Mouse (Mus musculus) liver, embryonic 14.5 days (tissue): Measurements from ENCODE around the gene St5.

Source experiments
- CTCF ChIP-seq: IDR thresholded peaks from 2 replicates; pipeline ENCODE4 v1.5.1; 2016; ENCODE audit warnings: antibody characterized with exemption, low read depth, control low read depth
- EP300 ChIP-seq: IDR thresholded peaks from 2 replicates; pipeline ENCODE4 v1.6.1; 2016; ENCODE audit warnings: antibody characterized with exemption, low read depth

DNA sequence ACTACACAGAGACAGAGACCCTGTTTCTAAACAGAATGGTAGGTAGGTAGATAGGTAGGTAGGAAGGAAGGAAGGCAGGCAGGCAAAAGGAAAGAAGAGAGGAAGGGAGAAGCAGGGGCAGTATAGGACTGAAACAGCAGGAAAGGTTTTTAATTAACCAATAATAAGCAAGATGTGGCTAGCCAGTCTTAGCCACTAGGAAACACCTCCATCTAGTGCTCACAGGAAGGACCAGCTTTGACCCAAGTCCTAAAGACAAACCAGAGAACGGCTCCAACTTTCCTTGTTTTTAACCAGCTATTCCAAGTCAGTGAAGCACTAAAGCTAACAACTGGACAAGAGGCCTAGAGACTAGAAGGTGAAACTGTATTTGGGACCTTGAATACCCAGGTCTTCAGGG, 44.3 kb upstream of the St5 start:
- TF ChIP-seq CTCF (no peak; the same call in 1 of the 2 replicates), EP300 (no peak)
